Mouse (Mus musculus) neural tube, postnatal 0 days (tissue): ENCODE data around the gene Pip4k2c. TPM values are rescaled to one million over a fixed set of nuclear protein-coding genes. Genes with fewer than 3 reads are reported as not detected.

ENCODE experiments used
- polyA plus RNA-seq: library from polyadenylated mRNA; unstranded; fragments of >200 nt; fragmentation: Nextera tagmentation; extraction: Ambion mirVana; gene quantifications from 2 replicates; pipeline ENCODE4 v1.2.1, GENCODE M21; 2015

Gene Pip4k2c
- polyA plus RNA-seq: 17.1 and 19.0 TPM in 2 replicates

DNA sequence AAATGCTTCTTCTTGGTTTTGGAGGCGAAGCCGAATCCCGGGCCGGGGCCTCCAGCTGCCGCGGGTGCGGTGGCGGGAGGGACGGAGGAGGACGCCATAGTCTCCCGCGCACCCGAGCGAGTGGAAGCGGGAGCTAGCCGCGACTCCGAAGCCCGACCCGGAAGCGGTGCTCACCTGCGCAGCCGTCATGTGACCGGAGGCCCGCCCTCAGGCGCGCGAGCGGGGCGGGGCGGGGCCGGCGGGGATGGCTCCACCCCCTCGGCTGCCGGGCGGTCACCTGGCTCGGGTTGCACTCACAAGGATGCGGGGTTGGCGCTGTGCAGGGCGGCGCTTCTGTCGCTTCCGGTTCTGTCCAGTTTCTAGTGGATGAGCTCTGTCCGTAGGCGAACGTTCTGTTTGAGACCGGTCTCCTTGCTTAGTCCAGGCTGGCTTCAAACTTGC is at the start of gene Pip4k2c:
Pip4k2c (minus strand) TSS at position 172 of the 441 bp plus-strand sequence.

GRCm38 (mm10) chr10:127195328-127196129 is 15.9 kb downstream of the Pip4k2c start, which contains the start of gene Dtx3:
Dtx3 (minus strand) TSS chr10:127195728.

DNA sequence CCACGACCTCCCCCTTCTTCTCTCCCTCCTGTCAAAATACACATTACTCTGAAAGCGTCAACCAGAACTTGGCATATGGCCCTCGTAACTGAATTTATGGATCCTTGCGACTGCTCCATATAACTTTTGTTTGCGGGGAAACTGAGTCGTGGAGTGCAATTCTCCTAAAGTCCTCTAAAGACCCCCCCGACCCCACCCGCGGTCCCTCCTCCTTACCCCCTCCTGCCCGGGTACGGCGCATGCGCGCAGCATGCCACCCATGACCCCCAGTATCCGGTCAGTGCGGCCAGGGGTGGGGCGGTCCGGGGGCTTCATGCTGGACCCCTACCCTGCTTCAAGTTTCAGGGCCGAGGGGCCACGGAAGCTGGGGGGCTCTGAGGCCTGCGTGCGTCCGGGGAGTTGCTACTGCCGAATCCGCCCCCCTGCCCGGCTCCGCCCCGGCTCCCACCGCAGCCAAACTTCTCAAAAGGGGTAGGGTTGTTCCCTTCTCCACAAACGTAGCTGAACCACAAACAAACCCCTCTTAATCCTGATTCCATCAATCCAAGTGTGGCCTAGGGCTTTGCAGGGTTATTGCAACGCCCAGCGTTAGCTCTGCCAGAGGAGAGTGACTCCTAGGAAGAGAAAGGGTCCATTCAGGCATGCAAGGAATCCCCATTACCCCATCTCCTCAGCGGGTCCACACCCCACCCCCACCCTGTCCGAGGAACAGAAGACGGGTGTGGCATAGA is 21.6 kb downstream of the Pip4k2c start, which contains the start of gene Arhgef25:
Arhgef25 (minus strand) TSS at position 433 of the 731 bp plus-strand sequence.

GRCm38 (mm10) chr10:127179871-127180694 is 31.3 kb downstream of the Pip4k2c start, which contains the start of gene Slc26a10:
Slc26a10 (minus strand) TSS chr10:127180645.

DNA sequence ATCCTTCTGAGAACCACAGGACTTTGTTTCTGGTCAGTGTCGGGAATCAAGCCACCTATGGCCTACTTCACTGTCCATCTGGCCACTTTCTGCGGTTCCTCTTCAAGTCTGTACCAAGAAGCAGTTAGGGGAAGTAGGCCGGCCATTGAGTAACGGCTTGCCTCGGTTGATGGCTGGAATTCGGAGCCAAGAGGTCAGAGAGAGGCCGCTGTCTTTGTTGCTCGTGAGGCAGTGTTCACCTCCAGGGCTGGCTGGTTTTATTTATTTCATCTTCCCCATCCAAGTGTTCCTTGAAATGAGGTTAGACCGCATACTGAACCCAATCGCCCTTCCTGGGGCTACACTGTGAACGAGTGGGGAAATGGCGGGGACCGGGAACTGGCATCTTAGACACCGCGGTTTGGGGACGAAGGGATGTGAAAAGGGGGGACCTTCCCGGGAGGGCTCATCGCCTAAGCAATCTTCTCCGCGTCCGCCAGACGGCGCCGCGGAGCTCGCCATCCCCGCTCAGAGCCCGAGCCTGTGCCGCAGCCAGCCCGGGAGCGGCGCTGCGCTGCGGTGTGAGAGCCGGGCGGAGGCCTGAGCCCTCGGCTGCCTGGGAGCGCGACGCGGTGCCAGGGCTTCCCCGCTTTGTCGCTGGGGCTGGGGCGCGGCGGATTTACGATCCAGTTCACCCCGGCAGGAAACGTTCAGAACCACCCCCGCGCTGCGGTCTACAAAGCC is 46.6 kb downstream of the Pip4k2c start, which contains the start of gene B4galnt1:
B4galnt1 (plus strand) TSS at position 595 of the 723 bp plus-strand sequence.

Other genes starting within 250 kb of the Pip4k2c start
- 18.3 and 19.0 TPM in 2 replicates for gene Ctdsp2, start 232.9 kb downstream of the Pip4k2c start, polyA plus RNA-seq
- 0.85 and 10.5 TPM in 2 replicates for gene Avil, start 210.9 kb downstream of the Pip4k2c start, polyA plus RNA-seq
- gene Tsfm, start 180.7 kb downstream of the Pip4k2c start, polyA plus RNA-seq: 67.5 and 74.2 TPM in 2 replicates
- gene Mettl1, start 170.2 kb downstream of the Pip4k2c start, polyA plus RNA-seq: 25.1 and 25.4 TPM in 2 replicates
- 0.21 and 0.43 TPM in 2 replicates for gene Eef1akmt3, start 170.1 kb downstream of the Pip4k2c start, polyA plus RNA-seq
- gene Cyp27b1, start 163.3 kb downstream of the Pip4k2c start, polyA plus RNA-seq: 0.22 TPM in 1 of 2 replicates, not detected in the other
- 10.5 and 10.6 TPM in 2 replicates for gene March9, start 151.4 kb downstream of the Pip4k2c start, polyA plus RNA-seq
- 374 and 389 TPM in 2 replicates for gene Cdk4, start 148.1 kb downstream of the Pip4k2c start, polyA plus RNA-seq
- gene Tspan31, start 141.3 kb downstream of the Pip4k2c start, polyA plus RNA-seq: 114 TPM in 2 replicates
- gene Agap2, start 136.3 kb downstream of the Pip4k2c start, polyA plus RNA-seq: 5.2 and 6.2 TPM in 2 replicates
- 115 and 116 TPM in 2 replicates for gene Os9, start 90.5 kb downstream of the Pip4k2c start, polyA plus RNA-seq
- gene B4galnt1, start 46.4 kb downstream of the Pip4k2c start, polyA plus RNA-seq: 66.8 and 76.6 TPM in 2 replicates
- 0.72 and 1.1 TPM in 2 replicates for gene Slc26a10, start 30.9 kb downstream of the Pip4k2c start, polyA plus RNA-seq
- 25.7 and 26.8 TPM in 2 replicates for gene Arhgef25, start 21.5 kb downstream of the Pip4k2c start, polyA plus RNA-seq
- gene Dtx3, start 15.9 kb downstream of the Pip4k2c start, polyA plus RNA-seq: 168 and 199 TPM in 2 replicates
- 102 and 109 TPM in 2 replicates for gene Kif5a, start 51.8 kb upstream of the Pip4k2c start, polyA plus RNA-seq
- gene Dctn2, start 54.8 kb upstream of the Pip4k2c start, polyA plus RNA-seq: 294 and 319 TPM in 2 replicates
- gene Mbd6, start 77.4 kb upstream of the Pip4k2c start, polyA plus RNA-seq: 9.4 and 12.3 TPM in 2 replicates
- 85.2 and 93.5 TPM in 2 replicates for gene Mars, start 100.2 kb upstream of the Pip4k2c start, polyA plus RNA-seq
- 1.5 and 1.7 TPM in 2 replicates for gene Arhgap9, start 110.4 kb upstream of the Pip4k2c start, polyA plus RNA-seq
- gene Gli1, start 130.4 kb upstream of the Pip4k2c start, polyA plus RNA-seq: 1.3 and 1.8 TPM in 2 replicates
- gene Inhbe, start 142.8 kb upstream of the Pip4k2c start, polyA plus RNA-seq: 0.04 and 0.05 TPM in 2 replicates
- gene Inhbc, start 158.8 kb upstream of the Pip4k2c start, polyA plus RNA-seq: not detected in 2 replicates
- 40.8 and 50.2 TPM in 2 replicates for gene R3hdm2, start 168.7 kb upstream of the Pip4k2c start, polyA plus RNA-seq